Mouse (Mus musculus) kidney, adult 9 months (tissue): ENCODE results near the gene Dtnb.

Source experiments
- DNase-seq: peaks from one replicate; pipeline ENCODE4 v3.0.0; 2022

The Dtnb gene

DNA sequence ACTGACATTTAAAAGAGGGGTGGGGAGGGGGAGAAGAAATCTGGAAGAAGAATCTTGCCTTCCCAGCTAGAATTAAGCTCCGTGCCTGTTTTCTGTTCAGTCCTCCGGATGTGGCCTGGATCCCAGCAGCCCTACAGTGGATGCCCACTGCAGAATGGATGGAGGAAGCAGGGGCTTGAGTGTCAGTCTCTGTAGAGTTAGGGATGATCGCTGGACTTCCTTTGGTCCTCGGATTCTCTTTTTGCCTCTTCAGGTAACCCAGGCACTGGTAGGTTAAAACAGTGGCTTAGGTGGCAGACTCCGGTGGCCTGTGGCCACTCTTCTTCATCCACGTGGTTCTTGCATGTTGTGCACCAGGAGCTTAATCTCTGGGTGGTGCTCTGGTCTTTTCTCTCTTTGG lies 1.2 kb downstream of the Dtnb start:
- DNase-seq, result no peak

DNA sequence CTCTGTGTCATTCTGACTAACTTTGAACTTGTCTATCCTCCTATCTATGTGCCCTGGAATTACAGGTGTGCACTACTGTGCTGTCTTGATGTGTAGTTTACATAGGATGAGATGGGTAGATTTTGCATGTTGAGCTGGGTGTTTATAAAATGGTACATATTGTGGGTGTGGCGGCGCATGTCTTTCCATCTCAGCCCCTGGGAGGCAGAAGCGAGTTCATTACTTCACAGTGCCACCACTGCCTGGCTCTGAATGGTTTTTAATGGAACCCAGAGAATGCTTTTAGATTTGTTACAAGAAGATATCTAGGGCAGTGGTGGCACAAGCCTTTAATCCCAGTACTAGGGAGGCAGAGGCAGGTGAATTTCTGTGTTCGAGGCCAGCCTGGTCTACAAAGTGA lies 2.5 kb downstream of the Dtnb start:
- no peak for DNase-seq

DNA sequence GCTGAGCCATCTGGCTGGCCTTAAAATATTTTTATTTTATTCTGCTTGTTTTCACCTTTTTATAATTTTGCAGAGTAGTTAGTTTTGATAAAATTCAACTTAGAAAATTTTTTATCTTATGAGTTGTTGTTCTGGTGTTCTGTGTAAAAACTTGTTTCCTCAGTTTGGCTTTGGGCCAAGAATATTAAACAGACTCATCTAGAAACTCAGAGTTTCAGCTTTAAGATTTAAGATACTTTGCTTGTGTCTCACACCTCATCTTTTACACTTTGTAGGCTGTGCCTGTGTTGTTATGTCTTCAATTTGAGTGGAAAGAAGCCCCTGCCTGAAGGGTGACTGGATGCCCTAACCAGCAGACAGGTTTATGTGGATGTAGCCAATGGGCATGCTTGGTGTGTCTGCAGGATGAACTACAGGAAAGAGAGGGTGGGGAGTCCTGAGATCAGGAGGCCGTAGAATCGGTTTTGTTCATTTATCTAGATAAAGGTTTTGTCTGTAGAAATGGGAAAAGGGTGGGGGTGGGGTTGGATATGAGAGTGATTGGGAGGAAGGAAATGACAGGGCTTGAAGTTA lies 7.9 kb downstream of the Dtnb start:
- no peak for DNase-seq

DNA sequence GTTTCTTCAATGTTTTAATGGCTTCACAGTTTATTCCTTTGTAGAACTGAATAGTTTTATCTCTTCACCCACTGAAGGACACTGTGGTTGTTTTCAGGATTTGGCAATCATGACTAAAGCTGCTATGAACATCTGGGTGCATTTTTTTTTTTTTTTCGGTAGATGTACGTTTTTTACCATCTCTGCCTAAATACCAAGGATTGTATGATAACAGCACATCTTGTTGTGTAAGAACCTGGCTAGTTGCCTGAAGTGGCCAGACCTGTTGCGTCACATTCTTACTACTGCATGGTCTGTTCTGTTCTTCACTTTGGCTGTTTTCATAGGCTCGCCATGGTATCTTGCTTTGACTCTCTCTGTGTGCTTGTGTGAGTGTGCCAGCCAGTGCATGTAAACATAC lies 10.4 kb downstream of the Dtnb start:
- DNase-seq, result no peak

DNA sequence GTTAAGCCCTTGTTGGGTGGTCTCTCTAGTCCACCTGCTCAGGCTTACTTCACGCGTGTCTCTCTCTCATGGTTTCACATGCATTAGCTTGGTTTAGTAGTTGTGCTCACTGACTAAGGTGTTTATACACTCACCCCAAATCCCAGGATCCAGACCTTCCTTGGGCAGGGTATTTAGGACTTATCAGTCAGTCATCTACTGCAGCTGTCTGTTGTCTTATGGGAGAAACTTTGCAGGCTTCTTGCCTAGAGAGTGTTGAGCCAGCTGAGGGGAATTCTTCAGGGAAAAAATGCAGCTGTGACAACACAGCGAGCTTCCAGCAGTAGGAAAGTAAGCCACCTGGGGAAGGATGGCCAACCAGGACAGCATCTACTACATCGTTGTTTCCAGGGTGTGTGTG lies 13.3 kb downstream of the Dtnb start:
- DNase-seq, result no peak

DNA sequence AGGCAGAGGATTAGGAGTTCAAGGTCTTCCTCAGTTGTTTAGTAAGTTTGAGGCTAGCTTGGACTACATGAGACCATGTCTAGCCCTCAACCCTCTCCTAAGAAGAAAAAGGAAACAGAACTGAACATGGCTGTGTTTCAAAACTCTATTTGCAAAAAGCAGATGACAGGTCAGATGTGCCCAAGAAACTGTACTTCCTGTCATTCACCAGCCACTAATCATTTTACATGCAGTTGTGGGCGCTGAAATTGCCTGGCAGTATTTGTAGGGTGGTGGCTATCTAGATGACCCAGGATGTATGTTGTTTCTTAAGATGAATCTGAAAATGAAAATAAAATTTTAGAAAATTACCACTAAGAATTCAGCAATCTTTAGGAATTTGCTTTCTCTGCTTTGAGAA lies 14.8 kb downstream of the Dtnb start:
- no peak for DNase-seq

DNA sequence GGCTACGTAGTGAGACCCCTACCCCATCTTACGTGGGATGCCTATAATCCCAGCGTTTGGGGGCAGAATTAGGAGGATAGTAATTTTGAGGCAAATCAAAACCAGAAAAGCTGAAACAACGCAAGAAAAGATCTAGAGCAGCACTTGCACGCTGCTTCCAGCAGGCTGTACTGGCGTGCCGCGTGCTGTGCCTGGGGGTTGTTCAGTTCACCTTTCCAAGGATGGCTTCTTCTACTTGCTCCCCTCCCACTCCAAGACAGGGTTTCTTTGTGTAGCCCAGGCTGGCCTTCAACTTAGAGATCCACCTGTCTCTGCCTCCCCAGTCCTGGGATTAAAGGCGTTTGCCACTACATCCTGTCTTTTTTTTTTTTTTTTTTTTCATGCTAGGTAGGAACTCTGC lies 17.9 kb downstream of the Dtnb start:
- DNase-seq, result no peak

DNA sequence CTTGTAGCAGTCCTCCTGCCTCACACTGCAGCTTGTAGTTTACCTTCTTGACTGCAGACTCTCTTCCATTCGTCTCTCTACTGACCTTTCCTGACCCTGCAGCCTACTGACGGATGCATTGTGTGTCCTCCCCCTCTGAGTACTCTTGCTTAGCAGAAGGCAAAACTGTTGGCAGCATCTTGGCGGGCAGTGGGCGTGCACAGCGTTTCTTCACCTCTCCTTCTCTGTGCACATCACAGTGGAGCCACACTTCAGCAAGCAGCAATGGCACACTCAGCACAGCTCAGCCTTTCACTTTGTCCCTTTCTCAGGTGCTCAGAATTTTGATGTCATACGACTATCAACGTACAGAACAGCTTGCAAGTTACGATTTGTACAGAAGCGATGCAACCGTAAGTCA lies 19.4 kb downstream of the Dtnb start:
- no peak for DNase-seq

DNA sequence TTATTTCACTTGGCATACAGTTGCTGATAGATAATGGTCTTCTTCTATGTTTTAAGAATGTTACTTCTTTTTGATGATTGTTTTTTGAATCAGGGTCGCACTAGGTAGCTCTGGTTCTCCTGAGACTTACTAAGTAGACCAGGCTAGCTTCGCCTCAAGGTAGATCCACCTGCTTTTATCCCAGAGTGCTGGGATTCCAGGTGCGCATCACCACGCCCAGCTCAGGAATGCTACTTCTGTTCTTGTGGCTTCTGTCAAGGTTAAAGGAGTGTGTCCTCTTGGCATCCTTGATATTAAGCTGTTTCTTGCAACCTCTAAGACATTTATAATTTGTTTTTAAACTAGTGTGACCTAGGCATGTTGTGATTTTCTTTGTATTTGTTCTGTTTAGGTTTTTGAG lies 30.6 kb downstream of the Dtnb start:
- DNase-seq, result no peak

DNA sequence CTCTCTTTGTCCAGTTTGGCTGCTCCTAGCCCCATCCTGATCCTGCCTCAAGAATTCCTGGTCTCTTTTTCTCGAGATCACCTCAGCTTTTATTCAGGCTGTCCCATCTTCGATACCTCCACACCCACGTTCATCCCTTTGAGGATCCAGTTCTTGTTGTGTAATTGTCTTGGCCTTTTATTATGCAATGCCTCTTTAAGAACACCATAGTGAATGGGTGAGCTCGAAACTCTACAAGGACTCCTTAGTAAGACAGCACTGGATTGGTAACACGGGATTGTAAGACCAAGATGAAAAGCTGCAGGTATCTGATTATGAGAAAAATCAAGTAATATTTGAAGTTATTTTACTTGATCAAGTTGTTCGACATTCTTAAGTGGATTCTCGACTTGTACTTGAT lies 34.0 kb downstream of the Dtnb start:
- no peak for DNase-seq

DNA sequence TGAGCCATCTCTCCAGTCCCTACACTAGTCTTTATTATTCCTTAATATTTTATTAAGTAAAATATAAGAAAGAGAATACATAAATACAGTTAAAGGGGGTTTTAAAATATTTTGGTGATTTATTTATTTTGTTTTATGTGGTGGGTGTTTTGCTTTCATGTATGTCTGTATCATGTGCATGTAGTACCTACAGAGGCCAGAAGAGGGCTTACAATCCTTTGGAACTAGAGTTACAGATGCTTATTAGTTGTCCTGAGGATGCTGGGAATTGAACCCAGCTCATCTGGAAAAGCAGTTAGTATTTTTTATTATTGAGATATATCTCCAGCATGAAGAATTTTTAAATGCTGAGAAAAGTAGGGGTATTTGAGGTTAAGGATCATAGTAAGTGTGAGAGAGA lies 37.6 kb downstream of the Dtnb start:
- DNase-seq, result peak; percentile 32

DNA sequence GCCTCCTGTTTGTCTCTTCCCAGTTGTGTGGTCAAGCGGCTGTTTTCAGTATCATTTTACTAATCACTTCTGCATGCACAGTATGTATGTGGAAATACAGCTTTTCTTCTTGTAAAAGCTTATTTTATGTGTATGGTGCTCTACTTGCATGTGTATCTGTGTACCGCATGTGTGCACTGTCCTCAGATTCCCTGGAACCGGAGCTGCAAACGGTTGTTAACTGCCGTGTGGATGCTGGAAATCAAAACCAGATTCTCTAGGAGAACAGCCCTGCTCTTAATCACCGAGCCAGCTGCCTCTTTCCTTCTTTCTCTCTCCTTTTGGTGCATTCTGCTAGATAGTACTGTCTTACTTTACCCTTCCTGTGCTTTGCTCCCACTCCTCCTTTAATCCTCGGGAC lies 39.7 kb downstream of the Dtnb start:
- DNase-seq, result no peak

DNA sequence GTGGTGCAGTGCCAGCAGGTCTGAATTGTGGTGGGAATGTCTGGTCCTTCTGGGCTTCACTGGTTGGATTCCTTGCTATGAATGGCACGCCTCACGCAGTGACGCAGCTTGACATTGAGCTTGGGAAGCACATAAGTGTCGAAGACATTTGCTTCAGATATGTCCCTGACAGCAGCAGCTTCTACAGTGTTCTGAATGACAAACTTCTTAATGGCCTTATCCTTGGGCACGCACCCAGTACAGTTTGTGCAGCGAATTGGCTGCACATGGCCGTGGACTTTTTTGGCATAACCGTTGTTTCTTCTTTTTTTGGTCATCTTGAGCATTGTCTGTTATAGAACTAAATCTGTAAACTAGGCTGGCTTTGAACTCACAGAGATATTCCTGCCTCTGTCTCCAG lies 42.9 kb downstream of the Dtnb start:
- no peak for DNase-seq

DNA sequence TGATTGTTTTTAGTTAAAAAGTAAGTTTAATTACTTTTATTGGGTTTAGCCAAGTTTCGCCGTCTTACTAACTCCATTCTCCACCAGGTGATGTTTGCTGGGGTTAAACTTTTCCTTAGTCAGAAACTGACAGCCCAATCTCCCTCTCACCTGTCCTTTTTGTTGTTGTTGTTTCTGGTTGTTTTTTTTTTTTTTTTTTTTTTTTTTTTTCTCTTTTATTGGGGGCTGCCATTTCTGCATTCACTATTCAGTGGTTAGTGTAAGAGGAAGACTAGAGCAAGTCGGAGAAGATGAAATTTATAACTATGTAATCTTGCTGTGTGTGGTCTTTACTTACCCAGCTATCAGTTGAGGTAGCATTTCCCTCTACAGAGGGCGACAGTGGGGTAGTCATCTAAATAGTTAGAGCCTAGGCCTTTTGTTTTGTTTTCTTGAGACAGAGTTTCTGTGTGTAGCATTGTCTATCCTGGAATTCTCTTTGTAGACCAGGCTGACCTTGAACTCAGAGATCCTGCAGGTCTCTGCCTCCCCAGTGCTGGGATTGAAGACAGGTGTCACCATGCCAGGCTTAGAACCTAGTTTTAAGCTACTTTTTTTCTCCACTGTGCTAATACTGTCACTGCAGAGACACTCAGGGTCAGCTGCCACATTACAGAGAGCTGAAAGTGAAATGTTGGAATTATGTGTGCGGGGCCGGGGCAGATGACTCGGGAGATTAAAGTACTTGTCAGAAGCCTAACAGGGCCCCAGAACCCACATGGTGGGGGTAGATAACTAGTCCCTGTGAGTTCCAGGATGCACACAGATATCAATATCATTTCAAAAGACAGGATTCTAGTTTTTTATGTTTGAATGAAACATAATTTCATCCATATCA lies 46.2 kb downstream of the Dtnb start:
- no peak for DNase-seq

DNA sequence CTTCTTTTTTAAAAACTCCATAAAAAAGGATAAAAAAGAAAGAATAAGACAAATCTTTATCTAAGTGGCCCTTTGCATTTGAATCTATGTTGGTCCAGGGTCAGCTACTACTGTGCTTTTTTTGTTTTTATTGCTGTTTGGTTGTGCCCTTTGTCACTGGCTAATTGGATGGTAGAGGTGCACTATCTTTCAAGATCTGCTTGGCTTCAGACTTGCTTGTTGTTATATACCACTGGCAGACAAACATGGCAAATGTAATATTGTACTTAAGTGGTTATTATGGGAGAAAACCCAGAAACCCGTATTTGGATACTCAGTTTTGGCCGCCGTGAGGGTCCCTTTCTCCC lies 46.8 kb downstream of the Dtnb start:
- DNase-seq, result no peak

DNA sequence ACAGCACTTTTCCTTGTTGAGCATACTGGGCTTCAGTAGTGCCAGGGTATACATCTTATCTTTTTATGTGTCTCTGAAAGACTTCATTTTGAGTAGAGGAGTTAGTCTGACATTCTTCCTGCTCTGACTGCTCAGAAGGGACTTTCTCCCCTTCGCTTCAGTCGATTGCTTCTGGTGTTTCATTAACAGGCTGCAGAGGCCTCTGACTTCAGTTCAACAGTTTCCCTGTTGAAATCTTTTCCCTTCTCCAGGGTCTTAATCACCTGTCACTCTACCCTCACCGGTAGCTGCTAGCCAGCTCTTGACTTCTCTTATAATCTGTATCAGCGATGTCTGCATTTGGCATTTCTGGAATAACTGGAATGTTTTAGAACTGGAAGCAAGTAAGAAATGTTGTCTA lies 54.7 kb downstream of the Dtnb start:
- DNase-seq, result peak; percentile 71

DNA sequence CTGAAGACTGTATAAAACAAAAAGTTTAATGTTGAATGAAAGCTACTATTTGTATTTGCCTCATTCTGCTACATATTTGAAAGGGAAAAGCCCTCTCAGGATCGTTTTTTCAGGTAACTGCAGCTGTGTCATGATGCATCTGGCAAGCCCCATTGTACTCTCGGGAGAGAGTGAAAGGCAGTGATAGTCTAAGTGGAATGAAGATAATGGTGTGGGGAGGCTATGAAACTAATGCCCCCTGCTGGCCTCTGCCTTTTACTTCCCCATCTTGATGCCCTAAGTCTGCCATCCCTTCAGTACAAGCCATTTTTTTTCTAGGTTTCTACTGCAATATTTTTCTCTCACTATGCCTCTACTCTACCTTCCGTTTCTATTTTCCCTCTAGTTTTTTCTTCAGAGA lies 69.8 kb downstream of the Dtnb start:
- peak; percentile 40 for DNase-seq

DNA sequence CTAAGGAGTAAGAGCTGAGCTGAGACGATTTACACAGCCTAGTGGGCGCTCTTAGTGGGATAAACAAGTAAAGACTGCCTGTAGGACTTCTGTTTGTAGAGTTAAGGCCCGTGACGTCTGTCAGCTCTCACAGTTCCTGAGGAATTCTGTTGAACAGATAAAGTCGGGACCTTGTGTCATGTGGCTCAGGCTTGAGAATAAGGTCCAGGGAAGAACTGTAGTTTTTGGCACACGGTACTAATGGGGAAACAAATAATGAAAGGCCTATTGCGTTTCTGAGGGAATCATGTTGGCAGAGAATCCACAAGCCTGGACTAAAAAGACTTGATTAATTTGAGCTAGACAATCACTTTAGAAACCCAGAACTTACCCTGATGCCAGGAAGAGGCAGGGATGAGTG lies 84.6 kb downstream of the Dtnb start:
- no peak for DNase-seq

DNA sequence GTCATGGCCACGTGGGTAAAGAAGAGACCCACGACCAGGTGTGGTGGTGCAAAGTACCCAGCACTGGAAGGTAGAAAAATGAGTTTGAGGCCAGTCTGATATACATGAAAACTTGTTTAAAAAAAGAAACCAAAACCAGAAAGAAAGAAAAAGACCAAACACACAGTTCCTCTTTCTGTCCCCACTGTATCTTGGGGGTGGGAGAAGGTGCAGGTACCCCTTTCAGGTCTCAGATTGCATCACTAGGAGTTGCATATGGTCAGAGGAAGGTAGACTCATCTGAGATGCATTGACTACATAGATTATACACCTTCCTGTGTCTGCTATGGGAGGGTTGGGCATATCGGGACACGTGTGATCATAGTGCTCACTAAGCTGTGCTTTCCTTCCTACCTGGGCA lies 85.1 kb downstream of the Dtnb start:
- no peak for DNase-seq

DNA sequence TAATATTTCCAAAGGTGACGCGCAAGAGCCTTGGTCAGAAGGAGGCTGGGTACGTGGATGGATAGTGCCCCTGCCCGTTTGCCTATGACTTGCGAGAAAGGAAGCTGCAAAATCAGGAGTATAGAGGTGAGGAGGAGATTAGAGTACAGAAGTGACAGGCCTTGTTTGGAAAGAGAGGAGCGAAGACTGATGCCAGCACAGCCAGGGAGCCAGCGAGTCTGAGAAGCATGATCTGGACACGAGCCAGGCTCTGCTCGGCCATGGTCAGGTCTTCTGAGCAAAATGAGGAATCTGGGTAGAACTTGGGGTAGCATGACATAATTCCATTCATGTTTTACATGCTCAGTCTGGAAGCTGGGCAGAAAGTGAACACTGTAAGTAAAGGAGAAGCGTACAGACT lies 85.6 kb downstream of the Dtnb start:
- DNase-seq, result no peak

DNA sequence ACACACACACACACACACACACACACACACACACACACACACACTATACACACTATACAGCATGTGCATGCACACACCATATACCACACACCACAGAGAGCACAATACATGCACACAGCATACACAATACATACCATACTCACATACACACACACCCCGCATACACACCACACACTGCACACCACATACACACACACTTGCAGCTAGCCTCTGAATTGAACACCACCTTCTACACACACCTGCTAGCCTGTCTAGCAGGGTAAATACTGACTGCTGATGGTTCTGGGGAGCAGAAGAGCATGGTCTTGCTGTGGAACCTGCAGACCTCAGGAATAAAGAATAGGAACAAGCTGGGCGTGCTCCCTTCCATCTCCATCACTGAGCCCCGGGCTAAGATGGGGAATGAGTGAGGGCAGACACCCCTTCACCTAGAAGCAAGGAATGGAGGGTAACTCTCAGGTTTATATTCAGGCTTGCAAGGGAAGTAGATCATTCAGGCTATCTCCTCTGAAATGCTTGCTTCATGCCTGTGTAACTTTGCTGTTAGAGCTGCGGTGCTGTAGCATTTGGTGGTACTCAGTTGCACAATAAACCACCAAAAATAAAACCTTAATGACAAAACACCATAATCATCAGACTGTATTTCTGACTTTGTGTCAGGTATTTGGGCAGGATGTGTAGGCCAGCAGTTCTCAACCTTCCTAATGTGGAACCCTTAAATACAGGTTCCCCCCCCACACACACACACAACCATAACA lies 87.6 kb downstream of the Dtnb start:
- DNase-seq, result no peak

DNA sequence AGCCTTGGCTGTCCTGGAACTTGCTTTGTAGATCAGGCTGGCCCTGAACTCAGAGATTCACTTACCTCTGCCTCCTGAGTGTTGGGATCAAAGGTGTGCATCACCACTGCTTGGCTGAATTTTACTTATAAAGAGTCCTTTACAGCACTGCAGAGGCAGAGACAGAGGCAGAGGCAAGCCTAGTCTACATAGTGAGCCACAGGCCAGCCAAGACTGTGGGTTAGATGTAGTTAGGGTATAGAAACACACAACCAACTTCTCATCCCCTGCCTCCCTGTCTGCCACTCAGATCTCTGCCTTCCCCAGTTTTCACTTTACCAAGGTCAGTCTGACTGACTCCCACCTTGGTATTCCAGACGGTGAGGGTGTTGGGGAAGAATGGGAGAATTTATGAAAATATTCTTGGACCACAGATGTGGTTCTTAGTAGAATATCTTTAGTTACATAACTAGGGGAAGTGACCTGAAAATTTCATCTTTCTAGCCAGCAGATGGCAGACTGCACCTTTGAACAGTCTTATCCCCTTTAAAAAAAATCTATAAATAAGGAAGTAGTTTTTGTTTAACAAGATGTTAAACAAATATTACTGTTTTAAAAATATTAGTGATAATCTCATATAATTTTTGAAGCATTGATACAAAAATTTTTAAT lies 88.9 kb downstream of the Dtnb start:
- peak; percentile 54 for DNase-seq

DNA sequence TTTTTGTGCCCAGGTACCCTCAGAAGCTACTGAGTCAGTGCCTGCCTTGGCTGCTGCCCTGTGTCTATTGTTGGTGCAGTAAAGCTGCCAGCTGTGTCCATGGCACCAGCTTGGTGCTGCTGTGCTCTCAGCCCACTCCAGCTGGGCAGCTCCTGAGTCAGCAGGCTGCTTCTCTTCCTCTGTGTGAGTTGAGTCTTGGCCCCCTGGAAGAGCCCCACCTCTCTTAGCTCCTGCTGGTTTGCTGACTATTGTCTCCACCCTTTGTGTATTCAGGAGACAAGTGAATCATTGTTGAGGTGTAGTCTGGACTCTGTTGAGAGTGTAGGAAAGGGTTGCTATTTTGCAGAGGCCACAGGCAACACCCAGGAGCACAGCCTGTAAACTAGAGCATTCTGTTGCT lies 90.5 kb downstream of the Dtnb start:
- DNase-seq, result no peak

DNA sequence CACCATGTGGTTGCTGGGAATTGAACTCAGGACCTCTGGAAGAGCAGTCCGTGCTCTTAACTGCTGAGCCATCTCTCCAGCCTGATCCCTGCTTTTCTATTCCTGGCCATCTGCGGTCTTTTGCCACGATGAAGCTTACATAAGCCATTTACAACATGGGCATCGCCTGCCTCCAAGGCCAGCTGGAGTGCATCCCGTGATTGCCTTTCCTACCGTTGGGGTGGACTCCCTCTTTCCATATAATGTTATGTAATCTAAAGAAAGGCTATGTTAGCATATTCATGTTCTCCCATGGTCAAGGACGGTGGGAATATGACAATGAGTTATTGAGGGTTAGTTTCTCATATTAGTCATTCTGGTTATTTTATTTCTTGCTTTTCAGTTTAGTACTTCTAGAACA lies 91.2 kb downstream of the Dtnb start:
- DNase-seq, result no peak
